Mouse (Mus musculus) embryo, embryonic 10 days (tissue): ENCODE measurements around the gene Gtpbp8.
A peak's percentile ranks its signal among the peaks of the same experiment; 100 is the strongest.

Source experiments
- DNase-seq: peaks from one replicate; pipeline ENCODE4 v3.0.0-alpha.2; 2015; ENCODE audit warnings: low spot score

The Gtpbp8 gene

GRCm38 (mm10) chr16:44745866-44746562 is at the start of gene Gtpbp8:
Gene Gtpbp8, minus strand, starts transcription at chr16:44746363.
- DNase-seq = peak; percentile 93

GRCm38 (mm10) chr16:44794416-44794815 is 48.3 kb upstream of the Gtpbp8 start:
- no peak for DNase-seq

- DNase-seq = no peak
Measured at GRCm38 (mm10) chr16:44786934-44787333, 40.8 kb upstream of the Gtpbp8 start.

GRCm38 (mm10) chr16:44780751-44781150 is 34.6 kb upstream of the Gtpbp8 start:
- DNase-seq = no peak

GRCm38 (mm10) chr16:44779494-44779893 is 33.3 kb upstream of the Gtpbp8 start:
- DNase-seq = no peak

GRCm38 (mm10) chr16:44778538-44779147 is 32.5 kb upstream of the Gtpbp8 start:
- no peak for DNase-seq

GRCm38 (mm10) chr16:44774201-44774600 is 28.0 kb upstream of the Gtpbp8 start:
- DNase-seq = no peak

GRCm38 (mm10) chr16:44773673-44774072 is 27.5 kb upstream of the Gtpbp8 start:
- no peak for DNase-seq

GRCm38 (mm10) chr16:44772577-44772976 is 26.4 kb upstream of the Gtpbp8 start:
- no peak for DNase-seq

GRCm38 (mm10) chr16:44767967-44768366 is 21.8 kb upstream of the Gtpbp8 start:
- peak; percentile 53 for DNase-seq

- no peak for DNase-seq
Measured at GRCm38 (mm10) chr16:44767506-44767905, 21.3 kb upstream of the Gtpbp8 start.

GRCm38 (mm10) chr16:44766320-44766892 is 20.2 kb upstream of the Gtpbp8 start:
- no peak for DNase-seq

- no peak for DNase-seq
Measured at GRCm38 (mm10) chr16:44765555-44766319, 19.6 kb upstream of the Gtpbp8 start, which contains the start of gene Cd200r1. Gene Cd200r1, plus strand, starts transcription at chr16:44765736.

- no peak for DNase-seq
Measured at GRCm38 (mm10) chr16:44761811-44762210, 15.6 kb upstream of the Gtpbp8 start.

- no peak for DNase-seq
Measured at GRCm38 (mm10) chr16:44757700-44758099, 11.5 kb upstream of the Gtpbp8 start.

- no peak for DNase-seq
Measured at GRCm38 (mm10) chr16:44748007-44748406, 1.8 kb upstream of the Gtpbp8 start.

GRCm38 (mm10) chr16:44745471-44745865 is 695 bp downstream of the Gtpbp8 start:
- peak; percentile 35 for DNase-seq

GRCm38 (mm10) chr16:44742753-44743152 is 3.4 kb downstream of the Gtpbp8 start:
- no peak for DNase-seq

- DNase-seq = no peak
Measured at GRCm38 (mm10) chr16:44736118-44736517, 10.0 kb downstream of the Gtpbp8 start.

- no peak for DNase-seq
Measured at GRCm38 (mm10) chr16:44735676-44736075, 10.5 kb downstream of the Gtpbp8 start.

- no peak for DNase-seq
Measured at GRCm38 (mm10) chr16:44734059-44734458, 12.1 kb downstream of the Gtpbp8 start.

GRCm38 (mm10) chr16:44727525-44727924 is 18.6 kb downstream of the Gtpbp8 start:
- DNase-seq = no peak
